Comparison of ENCODE assay signal across 25 mouse cellular contexts in the genomic region with DNA sequence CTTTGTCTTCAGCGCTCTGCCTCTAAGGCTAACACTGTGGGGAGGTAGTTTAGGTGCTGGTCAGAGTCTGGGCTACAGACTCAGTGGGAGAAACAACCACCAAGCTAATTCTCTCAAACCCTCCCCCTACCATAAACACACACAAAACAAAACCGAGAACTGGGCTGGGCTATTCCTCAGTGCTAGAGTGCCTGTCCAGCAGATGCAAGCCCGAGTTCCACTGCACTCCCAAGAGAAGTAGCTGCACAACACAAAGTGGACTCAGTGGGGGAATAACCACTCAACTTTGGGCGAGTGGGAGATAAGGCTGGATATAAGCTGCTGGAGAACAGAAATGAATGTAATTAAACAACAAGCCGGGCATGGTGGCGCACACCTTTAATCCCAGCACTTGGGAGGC.
"Had no signal": no experiment of that assay in that cellular context is flagged by ENCODE, and none has a peak within 500 bp of the region (broad histone marks: within the 10 kb centered on the region; RNA-seq: fewer than 3 reads in every experiment).

No protein-coding gene starts in this region.

- ATAC-seq: hindbrain, embryonic 16.5 days; intestine, embryonic 16.5 days had no signal

- H3K4me2 ChIP-seq: heart, embryonic 12.5 days; hindbrain, embryonic 12.5 days; hindbrain, embryonic 14.5 days; kidney, embryonic 15.5 days; limb, embryonic 12.5 days; liver, embryonic 11.5 days had no signal

- H3K9ac ChIP-seq: heart, embryonic 12.5 days; hindbrain, embryonic 12.5 days; hindbrain, embryonic 14.5 days; kidney, embryonic 15.5 days; limb, embryonic 12.5 days had no signal

- H3K4me3 ChIP-seq: heart, embryonic 10.5 days; heart, embryonic 12.5 days; hindbrain, embryonic 10.5 days; hindbrain, embryonic 12.5 days; kidney, embryonic 15.5 days; layer of hippocampus, adult 2 months; left cerebral cortex, adult 2 months; limb, embryonic 10.5 days; limb, embryonic 12.5 days had no signal

- H3K27ac ChIP-seq: heart, embryonic 10.5 days; hindbrain, embryonic 10.5 days; hindbrain, embryonic 12.5 days; hindbrain, embryonic 14.5 days; kidney, embryonic 15.5 days; kidney, postnatal 0 days; layer of hippocampus, adult 2 months; left cerebral cortex, adult 2 months; limb, embryonic 10.5 days; limb, embryonic 12.5 days had no signal

- H3K9me3 ChIP-seq: heart, embryonic 10.5 days; heart, embryonic 12.5 days; hindbrain, embryonic 10.5 days; hindbrain, embryonic 12.5 days; kidney, embryonic 15.5 days; limb, embryonic 10.5 days; limb, embryonic 12.5 days had no signal

- H3K27me3 ChIP-seq: heart, embryonic 12.5 days; hindbrain, embryonic 12.5 days; kidney, embryonic 15.5 days; limb, embryonic 12.5 days had no signal

- DNase-seq: gastrocnemius, postnatal 10 days; gastrocnemius, postnatal 25 days; heart, adult 18-20 months; heart, postnatal 10 days; heart, postnatal 4 days; kidney, adult 11 months; kidney, adult 2 months; kidney, adult 9 months; kidney, postnatal 14 days; kidney, postnatal 36 days; liver had no signal
